Mouse (Mus musculus): ENCODE measurements at regions not wholly inside any gene's neighbourhood (a gene's known extent, or its start where the extent isn't known, plus 50 kb on each side); places are given as distances from the start of the nearest gene placed in this dataset.

DNA sequence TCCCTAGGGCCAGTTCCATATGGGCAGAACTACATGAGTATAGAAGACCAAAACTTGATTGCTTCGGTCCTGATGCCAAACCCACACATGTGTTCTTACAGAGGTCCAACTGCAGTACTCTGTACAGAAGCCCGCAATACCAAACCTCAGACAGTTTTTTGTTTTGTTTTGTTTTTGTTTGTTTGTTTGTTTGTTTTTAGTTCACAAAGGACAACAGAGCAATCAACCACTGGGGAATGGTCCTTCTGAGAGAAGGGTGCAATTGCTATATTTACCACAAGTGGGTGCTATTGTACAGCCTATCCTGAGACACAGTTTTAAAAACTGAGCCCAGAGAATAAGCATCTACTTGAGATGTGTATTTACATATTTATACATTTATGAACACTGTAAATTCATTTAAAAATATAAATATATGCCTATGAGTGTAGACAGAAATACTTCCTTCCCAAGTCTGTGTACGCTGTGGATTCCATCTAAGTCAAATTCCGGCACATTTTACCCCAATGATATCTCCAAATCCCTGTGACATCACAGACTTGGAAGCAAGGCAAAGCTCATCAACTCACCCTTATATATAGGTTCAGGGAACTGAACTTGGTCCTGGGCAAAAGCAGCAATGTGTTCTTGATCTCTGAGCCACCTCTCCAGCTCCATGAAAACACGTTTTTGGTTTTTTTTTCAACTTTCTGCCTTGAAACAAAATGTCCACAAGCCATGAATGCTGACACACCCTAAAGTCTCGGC lies 101.3 kb upstream of the A26c2 start:
- DNase-seq (ENCODE audit: low spot score): peak; percentile 81

DNA sequence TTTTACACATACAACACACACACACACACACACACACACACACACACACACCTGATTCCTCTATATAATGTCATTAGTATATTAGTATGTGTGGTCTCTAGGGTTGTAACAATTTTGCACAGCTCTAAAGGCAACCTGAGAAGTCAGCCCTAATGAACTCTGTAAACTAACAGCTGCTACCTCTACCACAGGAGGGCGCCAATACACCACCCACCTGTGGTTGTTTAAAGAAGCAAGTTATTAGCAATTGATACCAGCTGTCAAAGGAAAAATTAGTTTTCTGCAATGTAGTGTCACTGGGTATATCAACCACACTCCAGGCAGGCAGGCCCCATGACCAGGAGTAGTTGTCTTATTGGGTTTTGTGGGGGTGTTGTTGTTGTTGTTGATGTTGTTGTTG lies 98.8 kb upstream of the A26c2 start:
- peak; percentile 55 for DNase-seq (ENCODE audit: low spot score)

DNA sequence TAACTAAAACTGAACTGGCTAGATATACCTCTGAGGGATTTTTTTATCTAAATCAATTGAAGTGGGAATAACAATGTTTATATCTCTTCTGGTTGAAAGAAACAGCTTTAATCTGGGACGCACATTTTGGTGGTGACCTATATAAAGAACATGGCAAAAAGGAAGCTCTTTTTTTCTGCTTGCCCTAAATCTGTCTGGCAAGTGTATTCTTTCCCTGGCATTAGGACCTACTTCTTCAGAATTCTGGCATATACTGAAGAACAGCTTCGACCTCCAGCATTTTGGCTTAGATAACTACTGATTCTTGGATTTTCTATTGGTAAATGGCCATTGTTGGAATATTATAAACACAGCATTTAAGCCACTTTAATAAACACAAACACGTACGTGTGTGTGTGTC lies 70.9 kb upstream of the A26c2 start:
- DNase-seq (ENCODE audit: low spot score): no peak

DNA sequence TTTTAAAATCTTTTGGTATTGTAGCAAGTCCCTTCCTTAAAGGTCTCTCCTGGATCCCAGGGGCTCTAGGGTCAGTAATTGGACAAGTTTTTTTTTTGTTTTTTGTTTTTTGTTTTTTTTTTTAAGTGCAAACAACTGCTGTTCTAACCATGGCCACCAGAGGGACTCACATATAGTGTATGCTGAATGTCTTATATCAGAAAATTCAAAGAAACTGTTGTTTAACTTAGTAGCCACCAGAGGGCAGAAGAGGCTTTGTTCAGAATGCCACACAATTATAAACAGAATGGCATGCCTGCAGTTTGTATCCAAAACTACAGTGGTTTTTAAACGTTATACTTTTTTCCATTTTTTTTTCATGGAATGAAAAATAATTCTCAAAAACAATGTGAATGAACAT lies 53.6 kb upstream of the A26c2 start:
- DNase-seq (ENCODE audit: low spot score): peak; percentile 80
